Comparison of ENCODE assay signal across 26 mouse cellular contexts in genomic region chr14:104410292-104410691, GRCm38 (mm10). TPM values are rescaled to one million over a fixed set of nuclear protein-coding genes. Genes with fewer than 3 reads are reported as not detected.
"Had no signal": no experiment of that assay in that cellular context is flagged by ENCODE, and none has a peak within 500 bp of the region (broad histone marks: within the 10 kb centered on the region; RNA-seq: fewer than 3 reads in every experiment).

No protein-coding gene starts in this region.

- ATAC-seq: liver, embryonic 12.5 days; midbrain, embryonic 16.5 days had no signal

- H3K4me2 ChIP-seq: limb, embryonic 13.5 days; liver, embryonic 12.5 days; liver, embryonic 15.5 days; lung, embryonic 15.5 days; midbrain, embryonic 12.5 days; neural tube, embryonic 13.5 days had no signal

- H3K9me3 ChIP-seq: limb, embryonic 10.5 days; limb, embryonic 13.5 days; liver, embryonic 12.5 days; liver, embryonic 15.5 days; lung, embryonic 15.5 days; midbrain, embryonic 12.5 days; neural tube, embryonic 13.5 days had no signal

- H3K4me3 ChIP-seq: limb, embryonic 10.5 days; limb, embryonic 13.5 days; liver, embryonic 12.5 days; liver, embryonic 15.5 days; lung, embryonic 15.5 days; midbrain, embryonic 12.5 days; myocyte; neural tube, embryonic 13.5 days had no signal

- H3K9ac ChIP-seq: limb, embryonic 13.5 days; liver, embryonic 12.5 days; liver, embryonic 15.5 days; lung, embryonic 15.5 days; midbrain, embryonic 12.5 days; neural tube, embryonic 13.5 days had no signal

- H3K27ac ChIP-seq: limb, embryonic 10.5 days; limb, embryonic 13.5 days; liver, embryonic 12.5 days; liver, embryonic 15.5 days; lung, embryonic 15.5 days; midbrain, embryonic 12.5 days; neural tube, embryonic 13.5 days; stomach, postnatal 0 days had no signal

- H3K27me3 ChIP-seq: limb, embryonic 13.5 days; liver, embryonic 12.5 days; liver, embryonic 15.5 days; lung, embryonic 15.5 days; midbrain, embryonic 12.5 days; neural tube, embryonic 13.5 days had no signal

- H3K36me3 ChIP-seq: limb, embryonic 10.5 days; limb, embryonic 13.5 days; liver, embryonic 12.5 days; liver, embryonic 15.5 days; lung, embryonic 15.5 days; midbrain, embryonic 12.5 days; neural tube, embryonic 13.5 days had no signal

- H3K4me1 ChIP-seq: limb, embryonic 13.5 days; liver, embryonic 12.5 days; liver, embryonic 15.5 days; lung, embryonic 15.5 days; midbrain, embryonic 12.5 days had no signal

- DNase-seq: kidney, adult 2 months; kidney, postnatal 10 days; kidney, postnatal 4 days; liver; lung, adult 18-20 months; lung, postnatal 10 days; lung, postnatal 4 days; right cerebral cortex, adult 18-20 months; right cerebral cortex, postnatal 14 days; right cerebral cortex, postnatal 4 days; thymus, adult 2 months; thymus, postnatal 14 days; thymus, postnatal 4 days had no signal

RNA-seq across cellular contexts. Expression of gene Pou4f1, which starts 57.5 kb away (rescaled TPM):
- total RNA-seq: layer of hippocampus, adult 18-20 months; layer of hippocampus, postnatal 14 days; monocyte, adult 5-6 weeks had no signal
- polyA plus RNA-seq: kidney, adult 2 months had no signal
